ENCODE assay signal across 28 mouse cellular contexts in the genomic region with DNA sequence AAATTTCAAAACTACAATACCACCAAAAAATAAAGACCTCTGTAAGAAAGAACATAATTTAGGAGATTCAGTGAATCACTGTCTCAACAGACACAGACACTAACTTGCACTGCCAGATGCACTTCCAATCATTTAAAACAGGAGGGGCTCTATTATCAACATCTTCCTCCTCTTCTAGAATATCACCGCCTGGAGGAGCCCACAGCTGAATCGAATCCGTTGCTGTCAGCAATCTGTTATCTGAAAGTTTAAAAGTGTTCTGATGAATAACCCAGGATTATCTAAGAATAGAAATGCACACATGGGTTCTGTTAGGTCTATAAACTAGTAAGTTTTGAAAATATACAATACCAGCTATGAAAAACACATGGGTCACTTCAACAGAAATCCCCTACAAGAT. TPM values are rescaled to one million over a fixed set of nuclear protein-coding genes. Genes with fewer than 3 reads are reported as not detected.
DNase-seq lines count a peak whose midpoint lies in the region; ATAC-seq and TF ChIP-seq lines count a peak whose summit lies in the region.
"Had no signal": no experiment of that assay in that cellular context is flagged by ENCODE, and none has a peak within 500 bp of the region (broad histone marks: within the 10 kb centered on the region; RNA-seq: fewer than 3 reads in every experiment).

No protein-coding gene starts in this region.

- no peak overlapping the region for H3K27ac ChIP-seq in embryonic facial prominence, embryonic 14.5 days (replicated peaks; ENCODE audit: low read depth, low read length)
- no peak overlapping the region for H3K27ac ChIP-seq in embryonic facial prominence, embryonic 10.5 days (replicated peaks)
- peak overlapping the region; percentile 42; the same call in 1 of the 2 replicates for H3K27ac ChIP-seq in heart, embryonic 13.5 days (replicated peaks)
- H3K27ac ChIP-seq in MEL (ENCODE audit: control insufficient read depth, low read depth, low read length): no peak overlapping the region
- H3K27ac ChIP-seq: embryonic facial prominence, embryonic 13.5 days; forebrain, embryonic 10.5 days; forebrain, embryonic 13.5 days; gastrocnemius, adult 2 months; hindbrain, embryonic 12.5 days; hindbrain, embryonic 15.5 days had no signal

- peak in 1 of 3 experiments; percentile 7; a peak in 1 of 6 replicates for TF ChIP-seq CTCF in MEL (IDR thresholded peaks at IDR 0.05 in 2 of 3, conservative IDR thresholded peaks at IDR 0.05 in 1 of 3; ENCODE audit: control insufficient read depth in 1 of 3, insufficient read depth in 1 of 3, low read depth in 2 of 3, low read length in 3 of 3, poor library complexity in 1 of 3, severe bottlenecking in 1 of 3)

- H3K79me2 ChIP-seq in MEL (ENCODE audit: control insufficient read depth, insufficient read depth, low read length, poor library complexity): no peaks in the 10 kb centered on the region

- TF ChIP-seq RAD21 in MEL (IDR thresholded peaks at IDR 0.05; ENCODE audit: low read depth, low read length): no peak

- no peak for TF ChIP-seq POLR2A in MEL (IDR thresholded peaks at IDR 0.05; ENCODE audit: control insufficient read depth in 1 of 2, insufficient read depth in 1 of 2, low read depth in 1 of 2, low read length in 2 of 2, poor library complexity in 1 of 2)

- no peaks in the 10 kb centered on the region for H3K9me3 ChIP-seq in embryonic facial prominence, embryonic 14.5 days (ENCODE audit: control insufficient read depth, low read length)
- no peaks in the 10 kb centered on the region for H3K9me3 ChIP-seq in embryonic facial prominence, embryonic 10.5 days
- no peaks in the 10 kb centered on the region for H3K9me3 ChIP-seq in heart, embryonic 13.5 days
- no peaks in the 10 kb centered on the region for H3K9me3 ChIP-seq in MEL (replicated peaks; ENCODE audit: insufficient read depth, low read length)
- H3K9me3 ChIP-seq: embryonic facial prominence, embryonic 13.5 days; forebrain, embryonic 10.5 days; forebrain, embryonic 13.5 days; G1E; heart, embryonic 12.5 days; hindbrain, embryonic 12.5 days; hindbrain, embryonic 15.5 days had no signal

- no peak for ATAC-seq in embryonic facial prominence, embryonic 14.5 days (ENCODE audit: low read depth)
- ATAC-seq in heart, embryonic 13.5 days (ENCODE audit: extremely low read depth, insufficient number of reproducible peaks, low FRiP score, low TSS enrichment): no peak
- ATAC-seq: forebrain, embryonic 13.5 days; forebrain, embryonic 16.5 days; intestine, postnatal 0 days had no signal

- DNase-seq in embryonic facial prominence, embryonic 14.5 days (ENCODE audit: low spot score): peak; percentile 3
- DNase-seq in embryonic facial prominence, embryonic 10.5 days (ENCODE audit: low spot score): no peak
- DNase-seq in heart, adult 18-20 months: no peak
- peak; percentile 29 for DNase-seq in MEL (ENCODE audit: low read depth, low spot score)
- no peak for DNase-seq in frontal cortex, postnatal 25 days (ENCODE audit: low spot score in 2 of 2)
- DNase-seq: adrenal gland, adult 2 months; adrenal gland, postnatal 14 days; B cell, adult 2 months; cerebellum, adult 11 months; cerebellum, adult 2 months; cerebellum, adult 9-11 months; cerebellum, postnatal 36 days; gastrocnemius, adult 2 months; gastrocnemius, postnatal 14 days; heart, adult 11 months; heart, postnatal 14 days; kidney, adult 2 months had no signal

- 36% methylated on average over 3 of the region's 3 CpGs for WGBS in embryonic facial prominence, embryonic 14.5 days
- WGBS in embryonic facial prominence, embryonic 10.5 days: 53% methylated on average over 3 of the region's 3 CpGs
- WGBS in heart, embryonic 13.5 days: 15% methylated on average over 3 of the region's 3 CpGs

- H3K36me3 ChIP-seq in embryonic facial prominence, embryonic 14.5 days (ENCODE audit: control insufficient read depth, insufficient read depth, low read length): no peaks in the 10 kb centered on the region
- H3K36me3 ChIP-seq in embryonic facial prominence, embryonic 10.5 days (replicated peaks): no peaks in the 10 kb centered on the region
- no peaks in the 10 kb centered on the region for H3K36me3 ChIP-seq in heart, embryonic 13.5 days
- peaks cover 0 to 14% of the 10 kb centered on the region in 2 experiments; a peak in 2 of 4 replicates for H3K36me3 ChIP-seq in MEL (ENCODE audit: control insufficient read depth in 1 of 2, insufficient read depth in 2 of 2, low read length in 2 of 2)
- H3K36me3 ChIP-seq: embryonic facial prominence, embryonic 13.5 days; forebrain, embryonic 10.5 days; G1E; heart, embryonic 12.5 days; hindbrain, embryonic 12.5 days had no signal

- H3K27me3 ChIP-seq in embryonic facial prominence, embryonic 14.5 days (replicated peaks; ENCODE audit: control insufficient read depth, insufficient read depth, low read length): no peaks in the 10 kb centered on the region
- no peaks in the 10 kb centered on the region for H3K27me3 ChIP-seq in embryonic facial prominence, embryonic 10.5 days (replicated peaks; ENCODE audit: low read depth, poor library complexity, severe bottlenecking)
- H3K27me3 ChIP-seq in heart, embryonic 13.5 days (replicated peaks): no peaks in the 10 kb centered on the region
- no peaks in the 10 kb centered on the region for H3K27me3 ChIP-seq in MEL (ENCODE audit: control insufficient read depth in 1 of 2, insufficient read depth in 2 of 2, low read length in 2 of 2)
- H3K27me3 ChIP-seq: CH12.LX; embryonic facial prominence, embryonic 13.5 days; forebrain, embryonic 13.5 days; heart, embryonic 12.5 days; hindbrain, embryonic 12.5 days; hindbrain, embryonic 15.5 days had no signal

- H3K4me1 ChIP-seq in embryonic facial prominence, embryonic 14.5 days (ENCODE audit: control insufficient read depth, insufficient read depth, low read length): no peaks in the 10 kb centered on the region
- no peaks in the 10 kb centered on the region for H3K4me1 ChIP-seq in embryonic facial prominence, embryonic 10.5 days
- H3K4me1 ChIP-seq in heart, embryonic 13.5 days: peaks cover 6% of the 10 kb centered on the region
- peaks cover 6 to 9% of the 10 kb centered on the region in 2 experiments for H3K4me1 ChIP-seq in MEL (ENCODE audit: control insufficient read depth in 1 of 2, insufficient read depth in 2 of 2, low read length in 2 of 2)
- H3K4me1 ChIP-seq: embryonic facial prominence, embryonic 13.5 days; forebrain, embryonic 10.5 days; forebrain, embryonic 13.5 days; heart, embryonic 12.5 days; hindbrain, embryonic 12.5 days; hindbrain, embryonic 15.5 days had no signal

- H3K4me2 ChIP-seq in embryonic facial prominence, embryonic 14.5 days (ENCODE audit: low read depth, low read length): no peak overlapping the region
- H3K4me2 ChIP-seq in heart, embryonic 13.5 days: no peak overlapping the region
- H3K4me2 ChIP-seq: embryonic facial prominence, embryonic 13.5 days; forebrain, embryonic 13.5 days; heart, embryonic 12.5 days; hindbrain, embryonic 12.5 days; hindbrain, embryonic 15.5 days had no signal

- no peak overlapping the region for H3K9ac ChIP-seq in embryonic facial prominence, embryonic 14.5 days (ENCODE audit: low read depth, low read length)
- no peak overlapping the region for H3K9ac ChIP-seq in heart, embryonic 13.5 days
- H3K9ac ChIP-seq in MEL (ENCODE audit: control insufficient read depth, low read depth, low read length, poor library complexity, severe bottlenecking): no peak overlapping the region
- H3K9ac ChIP-seq: embryonic facial prominence, embryonic 13.5 days; forebrain, embryonic 13.5 days; heart, embryonic 12.5 days; hindbrain, embryonic 12.5 days; hindbrain, embryonic 15.5 days had no signal

- H3K4me3 ChIP-seq in embryonic facial prominence, embryonic 14.5 days (ENCODE audit: low read depth, low read length): no peak overlapping the region
- no peak overlapping the region for H3K4me3 ChIP-seq in embryonic facial prominence, embryonic 10.5 days
- H3K4me3 ChIP-seq in heart, embryonic 13.5 days: no peak overlapping the region
- no peak overlapping the region for H3K4me3 ChIP-seq in MEL (ENCODE audit: control insufficient read depth in 1 of 2, insufficient read depth in 1 of 2, low read depth in 2 of 2, low read length in 2 of 2)
- H3K4me3 ChIP-seq: embryonic facial prominence, embryonic 13.5 days; forebrain, embryonic 10.5 days; forebrain, embryonic 13.5 days; gastrocnemius, adult 2 months; heart, embryonic 12.5 days; hindbrain, embryonic 12.5 days; hindbrain, embryonic 15.5 days had no signal

- TF ChIP-seq EP300 in MEL (IDR thresholded peaks at IDR 0.05; ENCODE audit: low read depth in 1 of 2, low read length in 2 of 2): peak; percentile 23 to 66; a peak in 3 of 4 replicates

TF ChIP-seq in MEL, 35 proteins besides CTCF, POLR2A, EP300 and RAD21 (continues in another document):
- TF ChIP-seq KAT2A (conservative IDR thresholded peaks at IDR 0.05; ENCODE audit: low read depth, low read length) (no peak), GATA1 (IDR thresholded peaks at IDR 0.05; ENCODE audit: low read depth, low read length) (peak; percentile 49; the same call in 1 of the 2 replicates), MXI1 (IDR thresholded peaks at IDR 0.05; ENCODE audit: low read depth, low read length) (no peak), MAX (IDR thresholded peaks at IDR 0.05; ENCODE audit: low read length) (no peak), GABPA (IDR thresholded peaks at IDR 0.05; ENCODE audit: low read depth, low read length) (no peak), ZMIZ1 (IDR thresholded peaks at IDR 0.05; ENCODE audit: low read depth, low read length) (no peak), POLR2AphosphoS2 (IDR thresholded peaks at IDR 0.05; ENCODE audit: low read length) (no peak), TCF12 (IDR thresholded peaks at IDR 0.05; ENCODE audit: low read depth, low read length) (peak; percentile 58), TBP (IDR thresholded peaks at IDR 0.05; ENCODE audit: low read depth, low read length) (no peak), HCFC1 (IDR thresholded peaks at IDR 0.05; ENCODE audit: low read depth, low read length) (no peak), CHD1 (IDR thresholded peaks at IDR 0.05; ENCODE audit: low read depth, low read length) (no peak), MAZ (IDR thresholded peaks at IDR 0.05; ENCODE audit: low read depth, low read length) (no peak), RCOR1 (IDR thresholded peaks at IDR 0.05; ENCODE audit: low read depth, low read length) (peak; percentile 84; the same call in 1 of the 2 replicates), USF1 (IDR thresholded peaks at IDR 0.05; ENCODE audit: low read depth, low read length) (no peak), ETS1 (IDR thresholded peaks at IDR 0.05; ENCODE audit: low read depth, low read length) (peak; percentile 76)

RNA-seq across cellular contexts. Expression of a gene that starts 28.6 kb away (rescaled TPM):
- polyA plus RNA-seq in embryonic facial prominence, embryonic 14.5 days (2014; fragmentation: Nextera tagmentation; extraction: Ambion mirVana): 7.7 and 8.3 TPM in 2 replicates
- polyA plus RNA-seq in embryonic facial prominence, embryonic 10.5 days (2016; fragmentation: Nextera tagmentation; extraction: Ambion mirVana): 6.1 and 6.4 TPM in 2 replicates
- polyA plus RNA-seq in heart, embryonic 13.5 days (2015; fragmentation: Nextera tagmentation; extraction: Ambion mirVana): 5.1 and 5.6 TPM in 2 replicates
- total RNA-seq in heart, adult 18-20 months (2021): 10 to 100 TPM; 28.4 to 28.6 TPM
- total RNA-seq in MEL (2012; rRNA removed): 6.1 and 6.9 TPM in 2 replicates
- polyA plus RNA-seq in MEL (2012; ENCODE audit: insufficient read depth in 1 of 2, insufficient read length in 2 of 2, low read depth in 1 of 2, low replicate concordance in 2 of 2, missing spikeins in 1 of 2): 100 to 1,000 TPM in 1 of 2 experiments, 1 to 10 TPM in 1; 9.1 to 238 TPM
- polyA plus RNA-seq: G1E had no signal

Comparison
In these comparisons a context has a peak if more than half of its experiments do, and no peak if none do; other contexts are left out.
1. DNase-seq: peak in embryonic facial prominence, embryonic 14.5 days (single experiment) and MEL (single experiment); none in embryonic facial prominence, embryonic 10.5 days (single experiment), heart, adult 18-20 months (0 of 2) and frontal cortex, postnatal 25 days (0 of 2).